10 mouse cellular contexts compared by ENCODE assay signal in genomic region chr2:35977749-35978148, GRCm38 (mm10). TPM values are rescaled to one million over a fixed set of nuclear protein-coding genes. Genes with fewer than 3 reads are reported as not detected.
DNase-seq lines count a peak whose midpoint lies in the region; ATAC-seq and TF ChIP-seq lines count a peak whose summit lies in the region.
"Had no signal": no experiment of that assay in that cellular context is flagged by ENCODE, and none has a peak within 500 bp of the region (broad histone marks: within the 10 kb centered on the region; RNA-seq: fewer than 3 reads in every experiment).

No protein-coding gene starts in this region.

- H3K27ac ChIP-seq in cerebellum, adult 2 months (ENCODE audit: insufficient read depth, low read length), result no peak overlapping the region
- H3K27ac ChIP-seq in limb, embryonic 13.5 days, result no peak overlapping the region
- no peak overlapping the region for H3K27ac ChIP-seq in stomach, embryonic 15.5 days
- H3K27ac ChIP-seq: macrophage had no signal

- ATAC-seq in cerebellum, adult (ENCODE audit: insufficient number of reproducible peaks, low FRiP score, low TSS enrichment), result no peak
- no peak for ATAC-seq in megakaryocyte, adult 5-6 weeks (ENCODE audit: poor library complexity, severe bottlenecking)
- no peak for ATAC-seq in limb, embryonic 13.5 days (ENCODE audit: low FRiP score, low read depth)
- no peak for ATAC-seq in stomach, embryonic 15.5 days (ENCODE audit: insufficient read depth, low FRiP score, low read depth)

- H3K9ac ChIP-seq in limb, embryonic 13.5 days, result no peak overlapping the region
- no peak overlapping the region for H3K9ac ChIP-seq in stomach, embryonic 15.5 days

- no peaks in the 10 kb centered on the region for H3K27me3 ChIP-seq in cerebellum, adult 2 months (ENCODE audit: control insufficient read depth, insufficient read depth, low read length)
- H3K27me3 ChIP-seq in megakaryocyte, embryonic 14.5 days (replicated peaks), result peaks cover 41% of the 10 kb centered on the region
- H3K27me3 ChIP-seq in limb, embryonic 13.5 days, result no peaks in the 10 kb centered on the region
- no peaks in the 10 kb centered on the region for H3K27me3 ChIP-seq in stomach, embryonic 15.5 days (replicated peaks)

- H3K4me2 ChIP-seq in limb, embryonic 13.5 days (replicated peaks), result peak overlapping the region; percentile 96
- H3K4me2 ChIP-seq in stomach, embryonic 15.5 days, result peak overlapping the region; percentile 16; the same call in 1 of the 2 replicates

- TF ChIP-seq POLR2A in cerebellum, adult 2 months (IDR thresholded peaks at IDR 0.05; ENCODE audit: borderline replicate concordance, insufficient read depth, low read length), result no peak

- no peaks in the 10 kb centered on the region for H3K9me3 ChIP-seq in megakaryocyte, embryonic 14.5 days
- no peaks in the 10 kb centered on the region for H3K9me3 ChIP-seq in limb, embryonic 13.5 days
- no peaks in the 10 kb centered on the region for H3K9me3 ChIP-seq in stomach, embryonic 15.5 days

- WGBS in cerebellum, adult 2 months, result 78% methylated on average over 3 of the region's 3 CpGs
- WGBS in limb, embryonic 13.5 days, result 88% methylated on average over 3 of the region's 3 CpGs
- 87% methylated on average over 3 of the region's 3 CpGs for WGBS in stomach, embryonic 15.5 days

- peaks cover 3% of the 10 kb centered on the region for H3K36me3 ChIP-seq in megakaryocyte, embryonic 14.5 days (replicated peaks; ENCODE audit: low read length)
- no peaks in the 10 kb centered on the region for H3K36me3 ChIP-seq in limb, embryonic 13.5 days
- no peaks in the 10 kb centered on the region for H3K36me3 ChIP-seq in stomach, embryonic 15.5 days

- H3K4me3 ChIP-seq in cerebellum, adult 2 months (replicated peaks; ENCODE audit: insufficient read depth, low read depth, low read length), result peak overlapping the region; percentile 31
- H3K4me3 ChIP-seq in megakaryocyte, embryonic 14.5 days (replicated peaks), result peak overlapping the region; percentile 95
- H3K4me3 ChIP-seq in limb, embryonic 13.5 days, result no peak overlapping the region; the same call in 1 of the 2 replicates
- H3K4me3 ChIP-seq in stomach, embryonic 15.5 days (replicated peaks), result no peak overlapping the region

- H3K4me1 ChIP-seq in cerebellum, adult 2 months (ENCODE audit: control insufficient read depth, insufficient read depth, low read length), result peaks cover 12% of the 10 kb centered on the region
- H3K4me1 ChIP-seq in megakaryocyte, embryonic 14.5 days, result peaks cover 50% of the 10 kb centered on the region
- peaks cover 29% of the 10 kb centered on the region for H3K4me1 ChIP-seq in limb, embryonic 13.5 days
- no peaks in the 10 kb centered on the region for H3K4me1 ChIP-seq in stomach, embryonic 15.5 days

- no peak for DNase-seq in cerebellum, adult 2 months
- DNase-seq in kidney, postnatal 10 days, result no peak
- DNase-seq in natural killer cell, adult 2 months (ENCODE audit: low spot score in 2 of 2), result no peak

- no peak for TF ChIP-seq CTCF in cerebellum, adult 2 months (IDR thresholded peaks at IDR 0.05; ENCODE audit: borderline replicate concordance, insufficient read depth, low read depth, low read length)

RNA-seq across cellular contexts. Expression of gene Ttll11, which starts 2.0 kb away (rescaled TPM):
- polyA plus RNA-seq in cerebellum, adult 2 months (2012; rRNA removed), result 21.4 and 24.0 TPM in 2 replicates
- 47.0 and 64.8 TPM in 2 replicates for polyA plus RNA-seq in megakaryocyte, embryonic 14.5 days (2012; ENCODE audit: insufficient read depth, low replicate concordance)
- total RNA-seq in megakaryocyte, adult 5-6 weeks (2015), result not detected in 2 replicates
- total RNA-seq in megakaryocyte, adult 5-6 weeks (2017), result 0.48 TPM in 1 of 2 replicates, not detected in the other
- polyA plus RNA-seq in limb, embryonic 13.5 days (2015; fragmentation: Nextera tagmentation; extraction: Ambion mirVana), result 0.85 and 1.0 TPM in 2 replicates
- polyA plus RNA-seq in stomach, embryonic 15.5 days (2015; fragmentation: Nextera tagmentation; extraction: Ambion mirVana), result 0.55 and 0.65 TPM in 2 replicates
- total RNA-seq: hematopoietic stem cell, adult 5-6 weeks had no signal

Comparison
In these comparisons a context has a peak if more than half of its experiments do, and no peak if none do; other contexts are left out.
1. H3K4me3 ChIP-seq: peak in cerebellum, adult 2 months (single experiment) and megakaryocyte, embryonic 14.5 days (single experiment); none in limb, embryonic 13.5 days (single experiment) and stomach, embryonic 15.5 days (single experiment).
2. RNA of gene Ttll11, which starts 2.0 kb away (polyA plus RNA-seq): 47.0 to 64.8 TPM in megakaryocyte, embryonic 14.5 days and 21.4 to 24.0 TPM in cerebellum, adult 2 months; 0.85 to 1.0 TPM in limb, embryonic 13.5 days and 0.55 to 0.65 TPM in stomach, embryonic 15.5 days; every median in the first group is over 10 times any median in the second.